Mouse (Mus musculus): ENCODE measurements at regions not wholly inside any gene's neighbourhood (a gene's known extent, or its start where the extent isn't known, plus 50 kb on each side); places are given as distances from the start of the nearest gene placed in this dataset.
A peak's percentile ranks its signal among the peaks of the same experiment; 100 is the strongest.
"Not testable (repeated sequence)": the region's sequence is repeated elsewhere in the genome, so short reads cannot be mapped to it uniquely, and the experiment has no call there.

GRCm38 (mm10) chr12:36926225-36926624 lies 182.1 kb upstream of the Meox2 start:
- peak; percentile 84 for ATAC-seq (replicated peaks; ENCODE audit: poor library complexity)

- peak; percentile 52 for ATAC-seq (replicated peaks; ENCODE audit: poor library complexity)
These were observed 175.2 kb upstream of the Meox2 start for GRCm38 (mm10) chr12:36933118-36933610.

- ATAC-seq (replicated peaks; ENCODE audit: poor library complexity), result no peak
These were observed 164.4 kb upstream of the Meox2 start for GRCm38 (mm10) chr12:36943903-36944302.

- ATAC-seq (replicated peaks; ENCODE audit: poor library complexity), result no peak
These were observed 162.4 kb upstream of the Meox2 start for GRCm38 (mm10) chr12:36945964-36946363.

DNA sequence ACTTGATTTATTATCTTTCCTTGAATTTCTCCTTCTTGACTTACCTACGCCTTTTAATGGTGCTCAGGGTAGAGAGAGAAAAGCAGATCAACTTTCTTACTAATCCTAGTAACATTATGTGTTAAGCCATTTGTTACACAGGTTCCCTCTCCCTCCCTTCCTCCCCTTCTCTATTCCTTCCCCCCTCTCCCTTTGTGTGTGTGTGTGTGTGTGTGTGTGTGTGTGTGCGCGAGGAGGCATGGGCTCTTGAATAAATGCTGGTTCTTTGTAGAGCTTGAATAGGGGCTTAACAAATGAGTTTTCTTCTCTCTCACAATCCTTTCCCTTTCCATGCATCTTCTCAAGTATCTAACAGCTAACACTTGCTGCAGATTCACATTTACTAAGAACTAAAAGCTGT lies 160.4 kb upstream of the Meox2 start:
- no peak for ATAC-seq (replicated peaks; ENCODE audit: poor library complexity)

DNA sequence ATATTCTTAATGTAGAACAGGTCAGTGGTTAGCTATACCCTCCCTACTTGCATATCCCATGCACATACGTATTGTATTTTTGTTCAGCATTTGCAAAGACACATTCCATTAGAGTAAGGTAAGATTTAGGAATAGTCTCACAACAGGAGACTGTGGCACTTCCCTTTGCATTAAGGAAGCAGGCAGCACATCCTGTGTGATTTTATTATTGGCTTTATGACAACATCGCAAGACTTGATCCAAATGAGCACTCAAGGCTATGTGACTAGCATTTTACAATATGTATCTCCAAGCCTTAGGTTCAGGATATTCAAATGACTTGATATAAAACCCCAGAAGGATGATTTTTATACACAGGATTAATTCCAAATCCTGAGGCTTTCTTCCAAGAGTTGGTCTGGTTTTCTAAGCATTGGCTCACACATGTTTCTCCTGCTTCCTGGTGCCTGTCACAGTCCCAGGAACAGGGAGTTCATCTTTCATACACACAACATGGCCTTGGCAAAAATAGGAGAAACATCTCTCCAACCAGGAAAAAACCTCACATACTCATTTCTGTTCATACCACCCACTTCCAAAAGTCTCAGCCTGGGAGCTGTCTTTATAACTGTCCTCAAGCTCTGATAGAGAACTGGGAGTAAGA lies 159.1 kb upstream of the Meox2 start:
- no peak for ATAC-seq (replicated peaks; ENCODE audit: poor library complexity)

- no peak for ATAC-seq (replicated peaks; ENCODE audit: poor library complexity)
These were observed 133.8 kb upstream of the Meox2 start for GRCm38 (mm10) chr12:36974432-36975094.

DNA sequence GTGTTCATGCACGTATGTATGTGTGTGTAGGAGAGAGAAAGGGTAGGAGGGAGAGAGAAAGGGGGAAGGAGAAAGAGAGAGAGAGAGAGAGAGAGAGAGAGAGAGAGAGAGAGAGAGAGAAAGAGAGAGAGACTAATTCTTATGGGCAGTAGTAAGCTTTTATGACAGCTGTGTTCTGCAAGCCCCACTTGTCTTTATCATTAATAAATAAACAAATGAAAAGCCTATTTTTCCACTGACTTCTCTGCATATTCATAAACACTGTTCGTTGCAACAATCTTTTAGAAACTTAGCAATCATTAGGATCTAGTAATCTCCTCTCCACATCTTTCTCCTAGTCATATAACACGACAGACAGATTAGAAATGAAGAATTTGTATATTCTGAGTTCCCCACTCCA lies 131.2 kb upstream of the Meox2 start:
- ATAC-seq (replicated peaks; ENCODE audit: poor library complexity), result no peak

- ATAC-seq (replicated peaks; ENCODE audit: poor library complexity), result no peak
These were observed 117.2 kb upstream of the Meox2 start for GRCm38 (mm10) chr12:36991135-36991534.

- ATAC-seq (replicated peaks; ENCODE audit: poor library complexity), result no peak
These were observed 116.4 kb upstream of the Meox2 start for GRCm38 (mm10) chr12:36991970-36992369.

- ATAC-seq (replicated peaks; ENCODE audit: poor library complexity), result no peak
These were observed 106.9 kb upstream of the Meox2 start for GRCm38 (mm10) chr12:37001401-37001800.

DNA sequence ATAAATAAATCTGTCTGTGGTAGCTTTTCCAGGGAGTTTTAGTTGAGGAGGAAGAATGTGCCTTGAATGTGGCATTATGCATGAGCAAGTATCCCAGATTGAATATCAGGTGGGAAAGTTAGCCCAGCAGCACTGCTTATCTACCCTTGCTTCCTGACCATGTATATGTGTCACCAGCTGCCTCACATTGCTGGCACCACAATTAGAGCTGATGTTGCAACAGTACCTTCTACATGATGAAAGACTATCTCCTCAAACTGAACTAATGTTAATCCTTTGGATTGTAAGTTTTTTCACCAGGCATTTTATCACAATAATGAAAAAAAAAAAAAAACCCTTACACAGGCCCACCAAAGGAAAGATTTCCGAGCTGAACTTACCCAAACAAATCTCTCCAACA lies 103.1 kb upstream of the Meox2 start:
- ATAC-seq (replicated peaks; ENCODE audit: poor library complexity), result no peak

GRCm38 (mm10) chr12:37010306-37010705 lies 98.0 kb upstream of the Meox2 start:
- no peak for ATAC-seq (replicated peaks; ENCODE audit: poor library complexity)

DNA sequence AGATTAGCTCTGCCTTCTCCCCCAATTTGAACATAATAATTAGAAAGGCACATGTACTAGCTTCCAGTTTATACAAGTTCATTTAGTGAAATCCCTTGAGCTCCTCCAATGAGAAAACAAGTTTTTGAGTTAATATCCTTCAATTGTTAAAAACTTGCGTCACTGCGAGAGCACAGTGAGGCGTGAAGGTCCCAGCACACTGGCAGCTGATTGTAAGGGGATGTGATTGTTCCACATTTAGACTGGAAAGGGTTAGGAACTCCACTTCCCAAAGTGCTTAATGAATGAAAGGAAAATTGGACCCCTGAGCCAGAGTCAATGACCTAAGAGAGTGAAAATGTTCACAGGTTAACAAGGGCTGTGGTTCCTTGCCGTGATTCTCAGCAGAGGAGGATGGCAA lies 93.9 kb upstream of the Meox2 start:
- no peak for ATAC-seq (replicated peaks; ENCODE audit: poor library complexity)

- not testable (repeated sequence) for ATAC-seq (replicated peaks; ENCODE audit: poor library complexity)
These were observed 93.4 kb upstream of the Meox2 start for GRCm38 (mm10) chr12:37014945-37015344.

DNA sequence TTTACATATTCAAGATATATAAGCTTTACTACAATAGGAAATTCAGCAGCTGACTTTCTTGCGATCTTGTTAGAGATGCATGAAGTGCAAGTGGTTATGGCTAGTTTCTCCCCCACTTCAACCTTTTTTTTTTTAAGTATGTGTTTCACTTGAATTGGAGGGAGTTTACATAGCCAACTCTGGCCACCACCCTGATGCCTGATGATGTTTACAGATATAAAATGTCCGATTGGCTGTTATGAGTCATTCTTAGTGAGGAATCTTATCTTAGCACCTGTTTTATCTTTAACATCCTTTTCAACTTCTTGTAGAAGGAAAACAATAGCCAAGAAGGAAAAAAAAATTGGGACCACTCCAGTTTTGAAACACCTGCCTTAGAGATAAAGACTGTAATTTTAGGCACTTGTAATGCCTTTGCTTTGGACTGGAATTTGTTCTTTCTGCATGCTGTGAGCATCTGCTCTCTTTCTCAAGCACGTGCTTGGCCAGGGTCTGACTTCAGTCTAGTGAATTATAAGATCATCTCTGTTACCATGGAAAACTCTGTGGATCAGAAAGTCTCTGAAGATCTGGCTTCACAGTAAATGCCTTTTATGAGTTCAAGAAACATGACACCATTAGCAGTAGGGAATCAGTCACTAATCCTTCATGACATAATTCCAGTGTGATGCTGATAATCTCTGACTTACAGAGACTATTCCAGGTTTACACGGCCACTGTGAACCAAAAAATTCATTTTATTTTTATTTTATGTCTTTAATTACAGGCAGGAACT lies 92.7 kb upstream of the Meox2 start:
- no peak for ATAC-seq (replicated peaks; ENCODE audit: poor library complexity)

DNA sequence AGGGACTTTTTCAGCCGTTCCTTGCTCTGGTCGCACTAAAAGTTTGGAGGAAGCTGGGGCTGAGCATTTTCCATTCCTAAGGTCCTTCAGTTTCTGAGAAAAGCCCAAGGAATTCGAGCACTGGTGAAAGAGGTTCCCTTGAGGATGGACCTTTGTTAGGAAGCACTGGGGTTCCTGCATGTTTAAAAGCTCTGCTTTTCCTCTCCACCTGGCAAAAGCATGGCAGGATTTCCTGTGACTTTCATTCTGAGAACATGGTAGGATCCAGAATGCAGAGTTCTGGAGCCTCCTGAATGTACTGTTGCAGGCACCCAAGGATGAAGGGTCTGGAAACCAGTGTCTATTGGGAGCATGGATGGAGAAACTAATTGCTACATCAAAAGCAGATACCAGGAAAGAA lies 61.1 kb upstream of the Meox2 start:
- no peak for ATAC-seq (replicated peaks; ENCODE audit: poor library complexity)

- ATAC-seq (replicated peaks; ENCODE audit: poor library complexity), result no peak
These were observed 57.7 kb upstream of the Meox2 start for GRCm38 (mm10) chr12:37050596-37050995.

DNA sequence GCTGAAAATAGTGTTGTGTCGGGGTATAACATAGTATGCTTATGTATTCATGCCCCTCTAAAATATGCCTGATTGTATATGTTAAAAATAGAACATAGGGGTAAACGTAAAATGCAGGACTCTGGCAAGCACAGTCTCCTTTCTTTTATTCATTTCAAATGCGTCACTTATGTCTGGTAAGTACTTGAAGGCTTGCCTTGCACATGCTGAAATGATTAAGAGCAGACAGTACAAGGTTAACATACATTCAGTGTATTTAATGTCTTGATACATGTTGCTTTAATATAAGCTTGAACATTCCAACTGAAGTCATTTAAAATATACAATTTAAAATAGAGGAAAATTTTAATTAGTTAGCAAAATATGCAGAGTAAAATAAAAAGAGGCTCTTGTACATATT lies 50.9 kb upstream of the Meox2 start:
- no peak for ATAC-seq (replicated peaks; ENCODE audit: poor library complexity)

Measured in megakaryocyte progenitor cell, adult 5-6 weeks (primary cell).